Mouse (Mus musculus) urinary bladder, postnatal 36 days (tissue): ENCODE data around the gene D7Ertd443e.
A peak's percentile ranks its signal among the peaks of the same experiment; 100 is the strongest.

ENCODE experiments used
- DNase-seq, 2 experiments: peaks; one replicate each; pipeline ENCODE4 v3.0.0; 2022; ENCODE audit warnings: low spot score in 2 of 2, mixed read lengths in 1 of 2

The D7Ertd443e gene

DNA sequence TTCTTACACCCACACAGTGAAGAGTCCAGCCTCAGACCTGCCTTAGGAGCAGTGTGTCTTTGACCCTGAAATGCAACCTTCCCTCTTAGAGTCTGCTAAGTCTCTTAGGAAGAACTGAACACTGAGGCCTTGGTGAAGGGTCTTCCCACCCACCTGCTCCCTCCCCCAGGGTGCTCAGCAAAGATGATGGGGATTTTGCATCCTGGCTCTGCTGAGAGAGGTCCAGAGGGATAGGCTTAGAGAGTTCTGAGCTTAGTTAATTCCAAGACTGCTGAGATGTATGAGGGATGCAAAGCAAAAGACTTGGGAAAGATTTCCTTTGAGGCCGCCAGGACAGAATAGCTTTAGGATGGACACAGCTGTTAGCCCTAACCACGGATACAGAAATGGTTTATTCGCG lies 158.4 kb downstream of the D7Ertd443e start:
- DNase-seq: no peak

DNA sequence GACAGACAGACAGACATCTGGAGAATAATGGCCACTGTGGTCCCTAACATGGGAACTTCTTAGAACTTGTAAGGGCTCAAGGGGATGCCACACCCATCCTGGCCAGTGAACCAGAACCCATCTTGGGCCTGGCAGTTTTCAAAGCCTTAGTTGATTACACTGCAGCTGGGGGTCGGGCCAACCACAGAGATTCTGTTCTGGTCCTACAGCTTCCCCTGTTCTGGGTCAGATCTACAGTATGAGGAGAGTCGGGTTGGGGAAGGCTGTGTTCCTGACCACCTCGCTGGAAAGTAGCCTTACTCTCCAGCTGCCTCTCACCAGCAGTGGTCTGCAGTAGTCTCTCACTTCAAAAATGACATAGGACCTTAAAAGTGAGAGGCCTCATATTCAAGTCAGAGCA lies 159.2 kb downstream of the D7Ertd443e start:
- no peak for DNase-seq

DNA sequence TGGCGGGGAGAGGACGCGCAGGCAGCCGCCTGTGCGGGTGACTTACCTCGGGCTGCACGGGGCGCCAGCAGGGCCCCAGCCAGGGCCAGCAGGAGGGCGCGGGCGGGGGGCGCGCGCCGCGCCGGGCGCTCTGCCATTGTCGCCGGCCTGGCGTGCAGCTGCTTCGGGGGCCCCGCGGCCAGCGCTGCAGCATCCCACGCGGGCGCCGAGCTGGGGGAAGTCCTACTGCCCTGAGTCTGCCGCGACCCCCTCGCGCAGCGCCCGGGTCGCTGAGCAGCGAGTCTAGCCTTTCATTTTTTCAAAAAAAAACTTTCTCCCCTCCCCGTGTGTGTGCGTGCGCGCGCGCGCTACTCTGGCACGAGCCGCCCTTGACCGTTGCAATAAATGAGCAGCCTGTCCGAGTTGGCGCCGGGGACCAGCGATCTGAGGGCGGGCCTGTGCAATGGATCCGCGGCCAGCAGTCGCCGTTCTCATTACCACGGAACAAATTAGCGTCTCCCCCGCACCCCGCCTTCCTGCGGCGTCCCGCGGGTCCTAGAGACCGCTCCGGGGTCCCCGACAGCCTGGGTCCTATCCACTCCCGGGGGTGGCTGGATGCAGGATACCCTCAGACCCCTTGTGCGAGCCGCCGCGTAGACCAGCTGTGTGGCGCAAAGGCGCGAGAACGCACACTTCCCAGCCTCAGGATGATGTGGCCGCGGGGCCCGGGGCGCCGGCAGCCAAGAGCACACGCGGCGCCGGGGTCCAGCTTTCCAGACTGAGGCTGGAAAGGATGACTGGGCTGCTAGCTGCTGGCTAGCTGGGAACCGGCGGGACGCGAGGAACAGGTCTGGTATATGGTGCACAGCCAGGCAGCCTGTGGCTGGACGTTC lies 160.5 kb downstream of the D7Ertd443e start:
- DNase-seq: peak; percentile 45 to 79

DNA sequence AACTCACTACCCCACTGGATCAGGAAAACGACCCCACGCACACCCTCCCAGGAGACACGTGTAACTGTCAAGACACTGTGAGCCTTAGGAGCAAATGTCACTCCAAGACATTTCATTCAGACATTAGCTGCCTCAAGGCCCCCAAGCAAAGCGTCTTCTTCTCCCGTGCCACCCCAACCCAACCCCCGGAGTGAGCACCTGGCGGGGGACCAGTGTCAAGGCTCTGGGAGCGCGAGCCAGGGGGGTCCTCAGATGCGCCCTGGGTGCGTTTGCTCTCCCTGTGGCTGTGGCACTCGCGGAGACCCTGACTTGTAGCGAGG lies 161.1 kb downstream of the D7Ertd443e start:
- no peak for DNase-seq

DNA sequence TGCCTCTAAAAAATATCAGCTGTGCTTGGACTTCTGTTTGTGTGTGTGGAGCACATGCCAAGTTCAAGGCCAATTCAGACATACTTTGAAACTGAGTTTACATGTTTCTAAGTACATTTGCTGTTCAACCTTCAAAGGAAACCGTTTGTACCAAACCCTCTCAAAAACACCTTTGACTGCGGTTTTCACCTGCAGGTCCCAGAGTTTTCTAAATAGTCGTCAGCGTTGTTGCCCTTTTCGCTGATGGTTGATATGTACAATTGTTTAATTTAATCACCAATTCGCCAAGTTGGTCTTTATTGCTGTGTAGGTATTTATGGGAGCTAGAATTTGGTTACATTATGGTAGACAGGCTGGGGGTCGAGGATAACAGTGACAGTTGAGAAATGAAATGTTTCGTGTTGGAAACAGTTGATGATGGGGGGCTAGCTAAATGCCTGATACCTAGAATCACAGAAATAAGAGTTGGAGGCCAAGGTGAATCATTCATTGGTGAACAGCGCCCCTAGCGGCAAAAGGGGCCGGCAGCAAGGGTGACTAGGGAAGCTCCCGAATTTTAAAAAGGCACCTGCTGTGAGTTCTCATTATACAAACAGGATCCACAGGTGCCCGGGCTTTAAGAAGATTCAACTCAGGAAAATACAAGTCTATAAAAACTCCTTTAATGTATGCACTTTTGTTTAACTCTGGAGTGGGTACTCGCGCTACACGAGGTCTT lies 161.9 kb downstream of the D7Ertd443e start:
- peak; percentile 81 to 82 for DNase-seq
